Mouse (Mus musculus): ENCODE results near the gene Vti1a. TPM values are rescaled to one million over a fixed set of nuclear protein-coding genes. Genes with fewer than 3 reads are reported as not detected.

Vti1a gene
- 22.8 and 26.9 TPM in 2 replicates for polyA plus RNA-seq (2014; fragmentation: Nextera tagmentation; extraction: Ambion mirVana)

DNA sequence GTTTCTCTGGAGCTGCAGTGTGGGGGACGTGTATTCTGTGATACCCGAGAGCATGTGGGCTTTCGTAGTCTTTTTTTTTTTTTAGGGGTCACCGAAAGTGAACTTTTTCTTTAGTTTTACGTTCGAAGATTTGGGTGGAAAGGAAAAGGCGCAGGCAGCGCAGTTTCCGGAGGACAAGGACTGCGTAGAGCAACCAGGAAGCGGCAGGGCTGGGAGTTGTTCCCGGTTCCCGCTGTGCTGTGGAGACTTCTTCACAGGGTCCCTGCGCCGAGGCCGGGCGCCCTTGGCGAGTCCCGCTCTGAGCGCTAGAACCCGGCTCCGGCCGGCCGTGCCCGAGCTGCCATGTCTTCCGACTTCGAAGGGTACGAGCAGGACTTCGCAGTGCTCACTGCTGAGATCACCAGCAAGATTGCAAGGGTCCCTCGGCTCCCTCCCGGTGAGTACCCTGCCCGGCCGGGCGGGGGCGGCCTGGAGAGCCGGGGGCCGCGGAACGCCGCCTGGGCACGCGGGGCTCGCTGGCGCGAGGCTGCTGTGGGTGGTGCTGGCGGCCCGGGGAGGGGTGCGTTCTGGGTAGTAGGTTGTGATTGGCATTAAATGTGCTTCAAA lies at the start of gene Vti1a:
Gene Vti1a, plus strand, starts transcription at position 187 of the 606 bp plus-strand sequence.
- Histone ChIP-seq H3K4me1 (ENCODE audit: control insufficient read depth, insufficient read depth, low read length) (peaks cover 10% of the 10 kb centered on the region), H3K27me3 (replicated peaks; ENCODE audit: control insufficient read depth, insufficient read depth, low read length) (no peaks in the 10 kb centered on the region), H3K27ac (ENCODE audit: low read depth, low read length) (peak within 1 kb of the TSS; percentile 56), H3K36me3 (ENCODE audit: control insufficient read depth, insufficient read depth, low read length) (peaks cover 12% of the 10 kb centered on the region), H3K4me2 (ENCODE audit: low read length) (peak within 1 kb of the TSS; percentile 83), H3K9ac (ENCODE audit: low read length) (peak within 1 kb of the TSS; percentile 82), H3K4me3 (ENCODE audit: low read depth, low read length) (peak within 1 kb of the TSS; percentile 81), H3K9me3 (replicated peaks; ENCODE audit: control insufficient read depth, low read length) (no peaks in the 10 kb centered on the region)
- WGBS = 1% methylated on average over 48 of the region's 48 CpGs
- DNase-seq (ENCODE audit: low spot score) = peak; percentile 94
- ATAC-seq = peak; percentile 96

DNA sequence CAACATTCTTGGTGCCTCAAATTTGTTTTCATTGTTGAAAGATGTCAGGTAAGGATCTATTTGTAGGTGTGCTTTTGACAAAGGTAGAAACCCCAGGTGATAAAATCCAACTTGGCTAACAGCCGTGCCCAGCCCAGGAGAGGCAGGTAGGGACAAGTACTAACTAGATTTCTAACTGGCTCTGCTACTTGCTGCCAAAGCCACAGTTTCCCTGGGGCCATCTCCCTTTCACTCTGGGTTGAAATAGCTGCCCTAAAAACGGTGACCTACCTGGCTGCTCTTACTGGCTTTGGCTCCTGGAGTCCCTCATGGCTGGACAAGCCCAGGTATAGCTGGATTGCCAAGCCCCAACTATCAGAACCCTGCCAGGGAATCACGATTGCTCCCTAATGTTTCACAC lies 49.3 kb upstream of the Vti1a start:
- H3K27me3 ChIP-seq (replicated peaks; ENCODE audit: control insufficient read depth, insufficient read depth, low read length) = no peaks in the 10 kb centered on the region
- no peak for DNase-seq (ENCODE audit: low spot score)
- 89% methylated on average over 3 of the region's 3 CpGs for WGBS

DNA sequence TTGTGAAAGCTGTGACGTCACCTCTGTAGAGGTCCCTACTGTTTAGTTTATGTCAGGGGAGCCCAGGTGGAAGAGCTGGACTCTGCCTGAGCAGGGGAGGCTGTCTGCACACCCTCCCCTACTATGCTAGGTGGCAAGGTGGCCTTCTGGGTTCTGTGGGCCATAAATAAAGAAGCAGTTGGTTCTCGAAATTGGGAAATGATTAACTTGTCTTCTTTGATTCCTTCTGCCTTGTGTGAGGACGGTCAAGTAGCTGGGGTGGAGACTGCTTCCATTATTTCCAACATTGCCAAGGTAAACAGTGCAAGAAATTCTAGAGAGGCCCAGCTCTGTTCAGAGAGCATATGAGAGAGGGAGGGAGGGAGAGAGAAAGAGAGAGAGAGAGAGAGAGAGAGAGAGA lies 47.9 kb upstream of the Vti1a start:
- H3K4me2 ChIP-seq (ENCODE audit: low read length) = no peak overlapping the region
- no peak overlapping the region for H3K4me3 ChIP-seq (ENCODE audit: low read depth, low read length)
- no peaks in the 10 kb centered on the region for H3K4me1 ChIP-seq (ENCODE audit: control insufficient read depth, insufficient read depth, low read length)
- H3K27me3 ChIP-seq (replicated peaks; ENCODE audit: control insufficient read depth, insufficient read depth, low read length) = no peaks in the 10 kb centered on the region
- H3K9me3 ChIP-seq (replicated peaks; ENCODE audit: control insufficient read depth, low read length) = no peaks in the 10 kb centered on the region
- H3K36me3 ChIP-seq (ENCODE audit: control insufficient read depth, insufficient read depth, low read length) = no peaks in the 10 kb centered on the region
- no peak overlapping the region for H3K9ac ChIP-seq (ENCODE audit: low read length)
- no peak for DNase-seq (ENCODE audit: low spot score)
- no peak overlapping the region for H3K27ac ChIP-seq (ENCODE audit: low read depth, low read length)
- WGBS = 79% methylated on average over 3 of the region's 3 CpGs
- no peak for ATAC-seq

More for the DNA sequence above, 49.3 kb upstream of the Vti1a start:
- H3K4me3 ChIP-seq (ENCODE audit: low read depth, low read length) = no peak overlapping the region
- no peak for ATAC-seq
- H3K9ac ChIP-seq (ENCODE audit: low read length) = no peak overlapping the region
- no peak overlapping the region for H3K4me2 ChIP-seq (ENCODE audit: low read length)
- no peak overlapping the region for H3K27ac ChIP-seq (ENCODE audit: low read depth, low read length)
- no peaks in the 10 kb centered on the region for H3K9me3 ChIP-seq (replicated peaks; ENCODE audit: control insufficient read depth, low read length)
- no peaks in the 10 kb centered on the region for H3K36me3 ChIP-seq (ENCODE audit: control insufficient read depth, insufficient read depth, low read length)
- no peaks in the 10 kb centered on the region for H3K4me1 ChIP-seq (ENCODE audit: control insufficient read depth, insufficient read depth, low read length)

DNA sequence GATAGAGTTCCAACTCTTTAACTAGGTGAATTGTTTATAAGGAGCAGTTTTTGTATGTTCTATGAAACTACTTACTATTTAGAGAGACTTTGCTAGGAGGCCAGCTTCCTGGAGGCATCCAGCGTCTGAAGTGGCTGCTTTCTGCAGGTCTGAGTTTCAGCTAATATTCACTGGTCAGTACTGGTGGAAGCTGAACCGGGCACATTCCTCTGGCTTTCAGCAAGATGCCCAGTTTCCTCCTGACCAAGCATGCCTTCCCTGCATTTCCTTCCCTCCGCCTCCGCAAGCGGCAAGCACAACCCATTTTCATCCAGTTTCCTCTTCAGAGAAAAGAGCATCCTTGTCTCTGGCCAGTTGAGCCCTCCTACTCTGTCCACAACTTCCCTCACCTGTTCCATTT lies 47.0 kb upstream of the Vti1a start:
- WGBS = 91% methylated on average over 5 of the region's 5 CpGs

DNA sequence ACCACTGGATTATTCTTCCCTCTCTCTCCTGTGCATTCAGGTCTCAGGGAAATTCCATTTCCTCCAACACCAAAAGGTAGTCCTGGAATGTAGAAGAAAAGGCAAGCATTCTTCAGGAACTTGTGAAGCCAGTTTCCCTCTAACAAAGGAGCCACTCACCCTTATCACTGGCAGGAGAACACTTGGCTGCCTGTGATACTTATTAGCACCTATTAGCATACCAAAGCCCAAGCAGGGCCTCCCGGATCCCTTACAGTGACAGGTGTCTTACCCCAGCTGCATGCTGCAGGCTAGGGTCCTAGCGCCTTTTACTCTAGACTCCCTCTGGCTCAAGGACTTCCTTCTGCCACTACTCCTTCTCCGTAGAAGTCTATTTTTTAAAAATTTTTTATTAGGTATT lies 44.6 kb upstream of the Vti1a start:
- WGBS = 12% methylated on average over 3 of the region's 3 CpGs
- Histone ChIP-seq H3K4me1 (ENCODE audit: control insufficient read depth, insufficient read depth, low read length) (no peaks in the 10 kb centered on the region), H3K27me3 (replicated peaks; ENCODE audit: control insufficient read depth, insufficient read depth, low read length) (no peaks in the 10 kb centered on the region), H3K36me3 (ENCODE audit: control insufficient read depth, insufficient read depth, low read length) (no peaks in the 10 kb centered on the region), H3K9ac (ENCODE audit: low read length) (no peak overlapping the region), H3K4me3 (ENCODE audit: low read depth, low read length) (no peak overlapping the region), H3K4me2 (ENCODE audit: low read length) (no peak overlapping the region), H3K9me3 (replicated peaks; ENCODE audit: control insufficient read depth, low read length) (no peaks in the 10 kb centered on the region), H3K27ac (ENCODE audit: low read depth, low read length) (no peak overlapping the region)
- DNase-seq (ENCODE audit: low spot score) (peak; percentile 41), ATAC-seq (no peak)

More for the DNA sequence above, 47.0 kb upstream of the Vti1a start:
- H3K4me3 ChIP-seq (ENCODE audit: low read depth, low read length) = no peak overlapping the region
- H3K36me3 ChIP-seq (ENCODE audit: control insufficient read depth, insufficient read depth, low read length) = no peaks in the 10 kb centered on the region
- H3K4me1 ChIP-seq (ENCODE audit: control insufficient read depth, insufficient read depth, low read length) = no peaks in the 10 kb centered on the region
- H3K9me3 ChIP-seq (replicated peaks; ENCODE audit: control insufficient read depth, low read length) = no peaks in the 10 kb centered on the region
- H3K27ac ChIP-seq (ENCODE audit: low read depth, low read length) = no peak overlapping the region
- H3K9ac ChIP-seq (ENCODE audit: low read length) = no peak overlapping the region
- no peak for DNase-seq (ENCODE audit: low spot score)
- H3K4me2 ChIP-seq (ENCODE audit: low read length) = no peak overlapping the region
- no peak for ATAC-seq
- H3K27me3 ChIP-seq (replicated peaks; ENCODE audit: control insufficient read depth, insufficient read depth, low read length) = no peaks in the 10 kb centered on the region

DNA sequence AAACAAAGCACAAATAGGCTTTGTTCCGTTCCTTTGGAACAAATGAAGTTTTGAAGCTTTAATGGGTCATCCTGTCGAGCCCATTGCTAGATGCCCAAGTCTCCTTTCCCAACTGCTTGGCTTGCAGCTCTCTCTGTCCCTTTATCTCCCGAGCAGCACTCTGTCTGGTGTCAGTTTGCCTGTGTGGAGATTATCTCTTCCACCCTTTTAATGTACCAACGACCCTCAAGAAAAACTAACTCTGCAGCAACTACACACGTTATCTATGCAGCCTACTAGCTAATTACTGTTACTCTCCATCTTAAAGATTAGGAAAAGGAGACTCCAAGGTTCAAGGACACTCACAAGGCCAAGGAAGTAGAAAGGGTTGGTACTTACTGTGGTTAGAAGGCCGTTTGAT lies 42.8 kb upstream of the Vti1a start:
- Histone ChIP-seq H3K9ac (ENCODE audit: low read length) (no peak overlapping the region), H3K27me3 (replicated peaks; ENCODE audit: control insufficient read depth, insufficient read depth, low read length) (no peaks in the 10 kb centered on the region), H3K36me3 (ENCODE audit: control insufficient read depth, insufficient read depth, low read length) (no peaks in the 10 kb centered on the region), H3K9me3 (replicated peaks; ENCODE audit: control insufficient read depth, low read length) (no peaks in the 10 kb centered on the region), H3K4me1 (ENCODE audit: control insufficient read depth, insufficient read depth, low read length) (no peaks in the 10 kb centered on the region), H3K4me3 (ENCODE audit: low read depth, low read length) (no peak overlapping the region), H3K4me2 (ENCODE audit: low read length) (no peak overlapping the region), H3K27ac (ENCODE audit: low read depth, low read length) (no peak overlapping the region)
- ATAC-seq (no peak), DNase-seq (ENCODE audit: low spot score) (no peak)
- 88% methylated on average over 6 of the region's 6 CpGs for WGBS

DNA sequence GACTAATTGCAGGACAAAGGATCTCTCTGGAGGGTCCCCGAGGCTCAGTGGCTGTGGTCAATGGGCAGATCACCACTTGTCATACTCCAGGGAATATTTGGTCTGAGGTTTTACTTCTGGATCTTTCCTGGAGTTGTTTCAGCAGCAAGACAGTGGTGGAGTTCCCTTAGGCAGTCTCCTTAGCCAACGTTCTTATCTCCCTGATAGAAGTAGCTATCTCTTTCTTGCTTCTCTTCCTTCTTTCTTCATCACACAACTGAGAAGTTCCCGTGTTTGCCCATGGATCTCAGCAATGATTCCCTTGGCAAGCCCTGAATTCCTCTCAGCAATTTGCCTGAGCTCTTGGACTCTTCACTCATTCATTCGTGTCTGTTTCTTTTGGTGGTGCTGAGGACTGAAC lies 40.0 kb upstream of the Vti1a start:
- WGBS = 70% methylated on average over 4 of the region's 4 CpGs
- Histone ChIP-seq H3K9me3 (replicated peaks; ENCODE audit: control insufficient read depth, low read length) (no peaks in the 10 kb centered on the region), H3K36me3 (ENCODE audit: control insufficient read depth, insufficient read depth, low read length) (no peaks in the 10 kb centered on the region), H3K4me2 (ENCODE audit: low read length) (no peak overlapping the region), H3K4me3 (ENCODE audit: low read depth, low read length) (no peak overlapping the region), H3K4me1 (ENCODE audit: control insufficient read depth, insufficient read depth, low read length) (no peaks in the 10 kb centered on the region), H3K27ac (ENCODE audit: low read depth, low read length) (no peak overlapping the region), H3K9ac (ENCODE audit: low read length) (no peak overlapping the region), H3K27me3 (replicated peaks; ENCODE audit: control insufficient read depth, insufficient read depth, low read length) (no peaks in the 10 kb centered on the region)
- ATAC-seq = no peak
- DNase-seq (ENCODE audit: low spot score) = no peak

DNA sequence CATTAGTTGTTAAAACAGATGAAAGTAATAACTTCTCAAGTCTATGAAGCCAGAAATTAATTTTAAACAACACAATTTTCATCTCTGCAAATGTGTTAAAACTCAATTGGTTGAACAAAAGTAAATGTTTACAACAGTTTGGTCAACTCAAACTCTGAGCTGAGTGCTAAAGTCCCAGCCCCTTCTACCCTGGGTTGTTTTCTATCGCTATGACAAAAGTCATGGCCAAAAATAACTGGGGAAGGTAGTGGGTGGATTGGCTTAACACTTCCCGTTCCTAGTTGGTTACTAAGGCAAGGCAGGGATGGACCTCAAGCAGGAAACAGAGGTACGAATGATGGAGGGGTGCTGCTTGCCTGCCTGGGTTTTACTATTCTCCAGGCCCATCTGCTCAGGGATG lies 39.3 kb upstream of the Vti1a start:
- DNase-seq (ENCODE audit: low spot score) = no peak
- H3K4me1 ChIP-seq (ENCODE audit: control insufficient read depth, insufficient read depth, low read length) = no peaks in the 10 kb centered on the region
- no peak overlapping the region for H3K4me2 ChIP-seq (ENCODE audit: low read length)
- H3K36me3 ChIP-seq (ENCODE audit: control insufficient read depth, insufficient read depth, low read length) = no peaks in the 10 kb centered on the region
- H3K4me3 ChIP-seq (ENCODE audit: low read depth, low read length) = no peak overlapping the region
- H3K9me3 ChIP-seq (replicated peaks; ENCODE audit: control insufficient read depth, low read length) = no peaks in the 10 kb centered on the region
- H3K27ac ChIP-seq (ENCODE audit: low read depth, low read length) = no peak overlapping the region
- H3K9ac ChIP-seq (ENCODE audit: low read length) = no peak overlapping the region
- WGBS = over 99% methylated on average over 3 of the region's 3 CpGs
- no peak for ATAC-seq
- H3K27me3 ChIP-seq (replicated peaks; ENCODE audit: control insufficient read depth, insufficient read depth, low read length) = no peaks in the 10 kb centered on the region

DNA sequence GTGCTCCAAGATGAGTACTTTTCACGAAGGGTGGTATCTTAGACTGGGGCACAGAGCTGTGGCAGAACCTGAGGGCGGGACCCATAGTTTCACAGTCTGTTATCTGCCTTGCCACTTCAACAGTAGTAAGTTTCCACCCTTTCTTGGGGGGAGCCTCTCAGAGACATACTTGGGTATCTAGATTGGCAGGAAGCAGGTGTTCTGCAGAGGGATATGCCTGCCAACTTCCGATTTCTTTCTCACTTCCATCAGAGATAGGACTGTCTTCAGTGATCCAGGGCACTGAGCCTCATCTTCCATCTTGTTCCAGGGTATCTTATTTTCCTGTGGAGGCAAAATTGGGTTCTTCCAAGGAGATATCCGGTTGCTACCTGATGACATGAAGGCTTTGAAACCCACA lies 32.0 kb upstream of the Vti1a start:
- Histone ChIP-seq H3K9ac (ENCODE audit: low read length) (no peak overlapping the region), H3K4me1 (ENCODE audit: control insufficient read depth, insufficient read depth, low read length) (no peaks in the 10 kb centered on the region), H3K9me3 (replicated peaks; ENCODE audit: control insufficient read depth, low read length) (no peaks in the 10 kb centered on the region), H3K36me3 (ENCODE audit: control insufficient read depth, insufficient read depth, low read length) (no peaks in the 10 kb centered on the region), H3K4me2 (ENCODE audit: low read length) (no peak overlapping the region), H3K4me3 (ENCODE audit: low read depth, low read length) (no peak overlapping the region), H3K27ac (ENCODE audit: low read depth, low read length) (no peak overlapping the region), H3K27me3 (replicated peaks; ENCODE audit: control insufficient read depth, insufficient read depth, low read length) (no peaks in the 10 kb centered on the region)
- no peak for ATAC-seq
- WGBS = 93% methylated on average over 4 of the region's 4 CpGs
- no peak for DNase-seq (ENCODE audit: low spot score)
